Mouse (Mus musculus) liver, embryonic 15.5 days (tissue): ENCODE measurements around the gene Pou3f1. TPM values are rescaled to one million over a fixed set of nuclear protein-coding genes. Genes with fewer than 3 reads are reported as not detected.

Source experiments
- ATAC-seq: fragments of 200-750 bp; cut with Nextera tagmentation; 2 replicates; pipeline ENCODE4 v1.8.0; 2017; ENCODE audit warnings: moderate number of reproducible peaks, mild to moderate bottlenecking, moderate library complexity; ENCODE audit not compliant: insufficient read depth
- H3K27ac ChIP-seq: fragments of 300-500 bp; sonication (generic); replicated peaks from 2 replicates; pipeline ENCODE4 v1.5.1; 2015; ENCODE audit warnings: mild to moderate bottlenecking, inconsistent platforms
- H3K27me3 ChIP-seq: fragments of 300-500 bp; sonication (generic); 2 replicates; pipeline ENCODE4 v1.6.1; 2015; ENCODE audit warnings: mild to moderate bottlenecking, inconsistent platforms
- H3K36me3 ChIP-seq: fragments of 300-500 bp; sonication (generic); replicated peaks from 2 replicates; pipeline ENCODE4 v1.6.1; 2015; ENCODE audit warnings: moderate library complexity, mild to moderate bottlenecking, inconsistent platforms
- H3K4me1 ChIP-seq: fragments of 300-500 bp; sonication (generic); replicated peaks from 2 replicates; pipeline ENCODE4 v1.6.1; 2015; ENCODE audit warnings: inconsistent platforms
- H3K4me2 ChIP-seq: fragments of 300-500 bp; sonication (generic); 2 replicates; pipeline ENCODE4 v1.6.1; 2015; ENCODE audit warnings: moderate library complexity, mild to moderate bottlenecking, inconsistent platforms
- H3K4me3 ChIP-seq: fragments of 300-500 bp; sonication (generic); replicated peaks from 2 replicates; pipeline ENCODE4 v1.5.1; 2015; ENCODE audit warnings: mild to moderate bottlenecking, inconsistent platforms
- H3K9ac ChIP-seq: fragments of 300-500 bp; sonication (generic); 2 replicates; pipeline ENCODE4 v1.6.1; 2015; ENCODE audit warnings: moderate library complexity, mild to moderate bottlenecking, inconsistent platforms
- H3K9me3 ChIP-seq: fragments of 300-500 bp; sonication (generic); replicated peaks from 2 replicates; pipeline ENCODE4 v1.6.1; 2016; ENCODE audit warnings: inconsistent platforms
- WGBS: fragments of 180-500 bp; shearing (Covaris S2); methylation state at CpG from one replicate; pipeline ENCODE4 v1.1.7; 2015; ENCODE audit warnings: mixed read lengths; ENCODE audit not compliant: insufficient replicate concordance; 5-methylcytosine and 5-hydroxymethylcytosine counted together
- polyA plus RNA-seq: library from polyadenylated mRNA; unstranded; fragments of >200 nt; fragmentation: Nextera tagmentation; extraction: Ambion mirVana; gene quantifications from 2 replicates; pipeline ENCODE4 v1.2.1, GENCODE M21; 2015

Pou3f1 gene
- polyA plus RNA-seq = not detected in 2 replicates

- Histone ChIP-seq H3K36me3 (no peaks in the 10 kb centered on the region), H3K4me2 (peak within 1 kb of the TSS; percentile 76), H3K4me3 (peak within 1 kb of the TSS; percentile 57), H3K9ac (no peak within 1 kb of the TSS), H3K4me1 (peaks cover 26% of the 10 kb centered on the region), H3K27ac (no peak within 1 kb of the TSS), H3K27me3 (peaks cover 100% of the 10 kb centered on the region), H3K9me3 (no peaks in the 10 kb centered on the region)
- no peak for ATAC-seq
- 3% methylated on average over 15 of the region's 15 CpGs for WGBS
Measured at GRCm38 (mm10) chr4:124656518-124656853, at the start of gene Pou3f1. Gene Pou3f1, plus strand, starts transcription at chr4:124656807.

GRCm38 (mm10) chr4:124607166-124607565 is 49.4 kb upstream of the Pou3f1 start:
- peaks cover 65% of the 10 kb centered on the region for H3K4me1 ChIP-seq
- peak overlapping the region; percentile 52 for H3K9ac ChIP-seq
- H3K36me3 ChIP-seq = no peaks in the 10 kb centered on the region
- H3K9me3 ChIP-seq = no peaks in the 10 kb centered on the region
- H3K27me3 ChIP-seq = peaks cover 23% of the 10 kb centered on the region
- H3K4me3 ChIP-seq = peak overlapping the region; percentile 47
- peak overlapping the region; percentile 90 for H3K27ac ChIP-seq
- H3K4me2 ChIP-seq = peak overlapping the region; percentile 64
- no peak for ATAC-seq
- WGBS = 57% methylated on average over 8 of the region's 8 CpGs

DNA sequence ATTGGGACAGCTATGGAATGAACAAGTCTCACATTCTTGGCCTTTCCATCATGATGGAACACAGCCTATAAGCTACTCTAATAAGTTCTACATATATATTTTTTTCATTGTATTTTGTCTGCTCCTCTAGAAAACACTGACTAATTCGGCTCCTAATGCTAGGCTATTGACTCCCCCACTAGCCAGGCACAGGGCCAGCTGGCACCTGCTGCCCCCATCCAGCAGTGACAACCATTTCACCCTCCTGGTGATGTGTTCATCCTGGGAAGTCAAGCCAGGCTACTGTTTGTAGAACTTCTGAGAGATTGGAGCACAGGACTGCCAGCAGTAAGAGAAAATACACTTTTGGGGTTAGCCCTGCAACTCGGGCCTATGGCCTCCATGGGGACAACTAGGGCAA is 46.5 kb upstream of the Pou3f1 start:
- no peaks in the 10 kb centered on the region for H3K36me3 ChIP-seq
- WGBS = 42% methylated on average over 2 of the region's 2 CpGs
- peaks cover 45% of the 10 kb centered on the region for H3K4me1 ChIP-seq
- no peak for ATAC-seq
- H3K4me2 ChIP-seq = no peak overlapping the region
- no peak overlapping the region for H3K9ac ChIP-seq
- peaks cover 22% of the 10 kb centered on the region for H3K27me3 ChIP-seq
- H3K4me3 ChIP-seq = no peak overlapping the region
- H3K27ac ChIP-seq = no peak overlapping the region
- no peaks in the 10 kb centered on the region for H3K9me3 ChIP-seq

DNA sequence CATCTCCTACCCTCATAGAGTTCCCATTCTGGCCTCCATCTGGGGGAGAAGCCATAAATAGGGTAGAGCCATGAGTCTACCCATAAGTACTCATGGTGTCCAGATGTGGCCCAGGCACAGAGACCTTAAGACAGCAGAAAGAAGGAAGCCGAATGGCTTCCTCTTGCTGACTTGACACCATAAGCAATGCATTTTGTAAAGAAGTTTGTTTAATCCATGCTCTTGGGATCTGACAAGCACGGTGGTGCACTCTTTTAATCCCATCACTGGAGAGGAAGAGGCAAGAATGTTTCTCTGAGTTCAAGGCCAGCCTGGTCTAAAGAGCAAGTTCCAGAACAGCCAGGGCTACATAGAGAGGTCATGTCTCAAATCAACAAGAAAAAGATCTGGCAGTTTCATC is 45.9 kb upstream of the Pou3f1 start, which contains the start of gene 3100002H09Rik:
3100002H09Rik (minus strand) TSS at position 101 of the 400 bp plus-strand sequence.
- Histone ChIP-seq H3K27me3 (peaks cover 28% of the 10 kb centered on the region), H3K27ac (no peak within 1 kb of the TSS), H3K36me3 (no peaks in the 10 kb centered on the region), H3K4me3 (no peak within 1 kb of the TSS), H3K4me1 (peaks cover 39% of the 10 kb centered on the region), H3K9me3 (no peaks in the 10 kb centered on the region), H3K4me2 (no peak within 1 kb of the TSS), H3K9ac (no peak within 1 kb of the TSS)
- ATAC-seq = no peak
- WGBS = 65% methylated on average over 2 of the region's 2 CpGs

- H3K27me3 ChIP-seq = peaks cover 39% of the 10 kb centered on the region
- no peak overlapping the region for H3K4me2 ChIP-seq
- no peak for ATAC-seq
- H3K4me1 ChIP-seq = peaks cover 28% of the 10 kb centered on the region
- H3K9me3 ChIP-seq = no peaks in the 10 kb centered on the region
- H3K4me3 ChIP-seq = no peak overlapping the region
- no peak overlapping the region for H3K9ac ChIP-seq
- no peak overlapping the region for H3K27ac ChIP-seq
- no peaks in the 10 kb centered on the region for H3K36me3 ChIP-seq
- 50% methylated on average over 4 of the region's 4 CpGs for WGBS
Measured at GRCm38 (mm10) chr4:124611768-124612167, 44.8 kb upstream of the Pou3f1 start.

DNA sequence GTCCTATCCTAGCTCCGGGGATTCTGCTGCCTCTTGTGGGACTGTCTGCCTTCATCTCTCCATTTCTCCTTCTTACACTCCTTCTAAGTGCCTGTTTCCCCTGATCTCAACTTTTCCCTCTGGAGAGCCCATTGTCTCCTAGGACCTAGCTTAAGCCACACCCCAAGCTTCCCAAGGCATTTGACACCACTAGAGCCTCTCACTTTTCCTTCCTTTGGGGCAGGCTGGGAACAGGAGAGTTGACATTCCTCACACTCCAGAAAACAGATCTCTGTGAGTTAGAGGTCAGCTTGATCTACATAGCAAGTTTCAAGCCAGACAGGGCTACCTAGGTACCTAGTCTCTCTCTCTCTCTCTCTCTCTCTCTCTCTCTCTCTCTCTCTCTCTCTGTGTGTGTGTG is 42.4 kb upstream of the Pou3f1 start:
- Histone ChIP-seq H3K9me3 (no peaks in the 10 kb centered on the region), H3K27ac (no peak overlapping the region), H3K36me3 (no peaks in the 10 kb centered on the region), H3K9ac (no peak overlapping the region), H3K4me2 (no peak overlapping the region), H3K27me3 (peaks cover 63% of the 10 kb centered on the region), H3K4me3 (no peak overlapping the region), H3K4me1 (peaks cover 9% of the 10 kb centered on the region)
- ATAC-seq = no peak
- 0% methylated on average over 1 of the region's 1 CpGs for WGBS

DNA sequence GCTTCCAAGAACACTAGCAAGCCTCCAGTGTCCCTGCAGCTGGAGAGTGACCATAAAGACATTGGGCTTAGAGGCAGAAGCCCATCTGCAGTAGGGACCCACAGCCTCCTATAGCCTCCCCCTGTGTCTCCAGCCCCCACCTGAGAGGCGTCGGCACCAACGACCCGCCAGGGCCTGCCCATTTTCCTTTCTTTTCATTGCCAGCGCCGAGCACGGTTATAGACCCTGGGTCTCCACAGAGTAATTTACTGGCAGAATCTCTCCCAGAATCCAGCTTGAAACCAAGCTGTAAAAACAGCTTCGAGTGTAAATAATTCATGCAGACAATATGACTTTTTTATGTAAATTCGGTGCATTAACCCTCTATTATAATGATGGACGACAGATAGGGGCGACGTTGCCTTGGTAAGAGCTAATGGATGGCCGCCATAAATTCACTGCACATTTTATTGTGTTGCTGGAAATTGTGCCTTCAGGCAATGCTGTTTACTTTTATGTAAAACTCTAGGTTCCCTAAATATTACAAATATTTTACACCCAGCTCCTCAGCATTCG is 41.1 kb upstream of the Pou3f1 start:
- no peak overlapping the region for H3K27ac ChIP-seq
- no peak overlapping the region for H3K9ac ChIP-seq
- no peak overlapping the region for H3K4me2 ChIP-seq
- peaks cover 4% of the 10 kb centered on the region; the same call in 1 of the 2 replicates for H3K4me1 ChIP-seq
- 55% methylated on average over 14 of the region's 14 CpGs for WGBS
- H3K4me3 ChIP-seq = no peak overlapping the region
- ATAC-seq = no peak
- H3K9me3 ChIP-seq = no peaks in the 10 kb centered on the region
- no peaks in the 10 kb centered on the region for H3K36me3 ChIP-seq
- peaks cover 71% of the 10 kb centered on the region for H3K27me3 ChIP-seq

DNA sequence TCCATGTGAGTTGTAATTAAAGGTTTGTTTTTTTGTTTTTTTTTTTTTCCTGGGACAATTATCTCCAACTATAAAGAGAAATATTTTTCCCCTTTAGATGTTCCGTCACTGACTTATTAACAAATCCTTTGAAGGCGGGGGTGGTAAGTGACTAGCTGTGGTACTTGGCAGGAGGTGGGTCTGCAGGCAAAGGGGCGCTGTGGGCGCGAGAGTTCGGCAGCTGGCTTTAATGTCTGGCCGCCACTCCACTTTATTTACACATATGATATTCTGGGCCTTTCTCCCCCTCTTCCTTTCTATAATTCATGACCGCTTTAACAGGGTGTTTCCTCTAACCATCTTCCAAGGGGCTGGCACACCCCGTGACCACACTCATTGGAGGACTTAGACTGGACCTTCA is 40.6 kb upstream of the Pou3f1 start:
- Histone ChIP-seq H3K4me3 (no peak overlapping the region), H3K9me3 (no peaks in the 10 kb centered on the region), H3K36me3 (no peaks in the 10 kb centered on the region), H3K9ac (no peak overlapping the region), H3K27ac (no peak overlapping the region), H3K4me2 (no peak overlapping the region), H3K27me3 (peaks cover 71% of the 10 kb centered on the region), H3K4me1 (peaks cover 4% of the 10 kb centered on the region; the same call in 1 of the 2 replicates)
- ATAC-seq = no peak
- WGBS = 68% methylated on average over 9 of the region's 9 CpGs

DNA sequence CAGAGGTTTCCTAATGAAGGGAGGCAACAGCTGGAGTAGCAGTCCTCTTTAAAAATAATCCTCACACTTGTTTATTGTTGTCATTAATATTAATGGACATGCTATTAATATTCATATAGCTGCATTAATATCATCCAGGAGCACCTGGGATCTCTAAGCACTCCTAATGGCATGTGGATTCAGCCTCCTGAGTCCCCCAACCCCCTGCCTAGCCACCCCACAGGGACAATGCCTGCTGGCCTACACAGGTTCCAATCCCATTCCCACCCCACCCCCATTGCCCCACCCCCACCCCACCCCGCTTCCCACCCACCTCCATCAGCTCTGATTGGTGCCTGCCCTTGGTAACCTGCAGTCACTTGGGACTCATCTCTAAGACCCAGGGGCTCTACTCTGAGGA is 40.0 kb upstream of the Pou3f1 start:
- Histone ChIP-seq H3K4me1 (peaks cover 4% of the 10 kb centered on the region; the same call in 1 of the 2 replicates), H3K4me2 (no peak overlapping the region), H3K36me3 (no peaks in the 10 kb centered on the region), H3K27me3 (peaks cover 72% of the 10 kb centered on the region), H3K27ac (no peak overlapping the region), H3K9me3 (no peaks in the 10 kb centered on the region), H3K9ac (no peak overlapping the region), H3K4me3 (no peak overlapping the region)
- WGBS = 63% methylated on average over 1 of the region's 1 CpGs
- no peak for ATAC-seq

DNA sequence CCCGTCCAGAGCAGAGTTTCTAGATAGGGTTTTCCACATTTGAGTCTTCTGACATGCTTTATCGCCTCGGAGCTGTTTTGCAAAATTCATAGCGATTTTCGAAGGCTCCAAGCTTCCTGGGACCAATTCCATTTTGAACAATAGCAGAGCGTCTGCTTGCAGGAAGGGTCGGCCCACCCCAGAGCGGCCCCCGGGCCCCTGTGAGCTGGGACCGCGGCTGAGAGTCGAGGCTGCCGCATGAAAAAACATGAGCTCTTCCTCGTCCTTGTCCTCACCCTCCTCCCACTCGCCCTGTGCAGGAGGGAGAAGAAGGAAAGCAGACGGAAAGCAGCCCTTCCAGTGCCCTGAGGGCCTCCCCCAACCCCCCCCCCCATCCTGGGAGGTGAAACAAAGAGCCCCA is 38.0 kb upstream of the Pou3f1 start:
- Histone ChIP-seq H3K4me2 (no peak overlapping the region), H3K9ac (no peak overlapping the region), H3K36me3 (no peaks in the 10 kb centered on the region), H3K4me1 (peaks cover 4% of the 10 kb centered on the region; the same call in 1 of the 2 replicates), H3K27me3 (peaks cover 70% of the 10 kb centered on the region), H3K27ac (no peak overlapping the region), H3K9me3 (no peaks in the 10 kb centered on the region), H3K4me3 (no peak overlapping the region)
- ATAC-seq = no peak
- WGBS = 12% methylated on average over 16 of the region's 16 CpGs

GRCm38 (mm10) chr4:124621406-124621805 is 35.2 kb upstream of the Pou3f1 start:
- Histone ChIP-seq H3K4me1 (peaks cover 4% of the 10 kb centered on the region; the same call in 1 of the 2 replicates), H3K27ac (no peak overlapping the region), H3K4me3 (no peak overlapping the region), H3K9me3 (no peaks in the 10 kb centered on the region), H3K27me3 (peaks cover 57% of the 10 kb centered on the region), H3K9ac (no peak overlapping the region), H3K36me3 (no peaks in the 10 kb centered on the region), H3K4me2 (no peak overlapping the region)
- 59% methylated on average over 11 of the region's 11 CpGs for WGBS
- ATAC-seq = no peak

GRCm38 (mm10) chr4:124622566-124622965 is 34.0 kb upstream of the Pou3f1 start:
- ATAC-seq = no peak
- Histone ChIP-seq H3K4me1 (peaks cover 4% of the 10 kb centered on the region; the same call in 1 of the 2 replicates), H3K9ac (no peak overlapping the region), H3K36me3 (no peaks in the 10 kb centered on the region), H3K27ac (no peak overlapping the region), H3K9me3 (no peaks in the 10 kb centered on the region), H3K4me3 (no peak overlapping the region), H3K4me2 (no peak overlapping the region), H3K27me3 (peaks cover 51% of the 10 kb centered on the region)
- 65% methylated on average over 5 of the region's 5 CpGs for WGBS
